Mouse (Mus musculus): ENCODE results near the gene Ccdc160. TPM values are rescaled to one million over a fixed set of nuclear protein-coding genes. Genes with fewer than 3 reads are reported as not detected.

The Ccdc160 gene
- total and polyA plus RNA-seq, 2 experiments from 2014 or later: 1.7 to 5.8 TPM

- H3K9me3 ChIP-seq (ENCODE audit: low read length): no peaks in the 10 kb centered on the region
- TF ChIP-seq CTCF (IDR thresholded peaks at IDR 0.05; ENCODE audit: low read depth): no peak
- DNase-seq (ENCODE audit: low spot score) (no peak), ATAC-seq (no peak)
- no peaks in the 10 kb centered on the region for H3K4me1 ChIP-seq (ENCODE audit: insufficient read depth, low read length)
- H3K27me3 ChIP-seq (ENCODE audit: insufficient read depth, low read length): no peaks in the 10 kb centered on the region
- H3K36me3 ChIP-seq (ENCODE audit: insufficient read depth, low read length): no peaks in the 10 kb centered on the region
- 69% methylated on average over 5 of the region's 5 CpGs for WGBS
- no peak overlapping the region for H3K4me3 ChIP-seq (ENCODE audit: low read length)
- no peak overlapping the region for H3K27ac ChIP-seq
- H3K4me2 ChIP-seq (ENCODE audit: low read depth, low read length): no peak overlapping the region
- no peak overlapping the region for H3K9ac ChIP-seq (replicated peaks; ENCODE audit: low read length)
Measured at GRCm38 (mm10) chrX:52783898-52784297, 7.1 kb upstream of the Ccdc160 start.

GRCm38 (mm10) chrX:52791944-52792719 is 1.1 kb downstream of the Ccdc160 start:
- Histone ChIP-seq H3K4me3 (ENCODE audit: low read length) (no peak overlapping the region; the same call in 1 of the 2 replicates), H3K4me1 (ENCODE audit: insufficient read depth, low read length) (no peaks in the 10 kb centered on the region), H3K9me3 (ENCODE audit: low read length) (no peaks in the 10 kb centered on the region), H3K27me3 (ENCODE audit: insufficient read depth, low read length) (no peaks in the 10 kb centered on the region), H3K4me2 (ENCODE audit: low read depth, low read length) (peak overlapping the region; percentile 56; the same call in 1 of the 2 replicates), H3K36me3 (ENCODE audit: insufficient read depth, low read length) (no peaks in the 10 kb centered on the region), H3K27ac (no peak overlapping the region), H3K9ac (replicated peaks; ENCODE audit: low read length) (no peak overlapping the region)
- no peak for TF ChIP-seq CTCF (IDR thresholded peaks at IDR 0.05; ENCODE audit: low read depth)
- WGBS: 43% methylated on average over 10 of the region's 10 CpGs
- no peak for DNase-seq (ENCODE audit: low spot score)
- ATAC-seq: no peak

DNA sequence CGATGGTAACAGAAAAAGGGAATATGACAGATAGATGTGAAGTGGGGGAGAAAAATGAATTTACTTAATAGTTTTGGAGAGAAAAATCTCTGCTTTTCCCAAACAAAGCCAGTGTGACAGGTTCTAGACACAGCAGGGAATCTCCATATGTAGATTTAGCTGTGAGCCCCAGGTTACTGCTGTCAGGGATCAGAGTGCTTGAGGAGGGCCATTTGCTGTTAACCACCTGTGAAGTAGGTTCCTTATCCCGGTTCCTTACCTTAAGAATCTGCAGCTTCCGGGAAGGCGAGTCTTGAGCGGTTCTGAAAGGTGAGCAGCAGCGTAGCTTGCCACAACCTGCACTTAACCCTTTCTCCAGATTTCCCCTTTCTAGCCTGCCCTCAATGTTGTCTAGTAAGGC is 1.9 kb downstream of the Ccdc160 start:
- no peak overlapping the region for H3K4me3 ChIP-seq (ENCODE audit: low read length)
- ATAC-seq (no peak), DNase-seq (ENCODE audit: low spot score) (no peak)
- TF ChIP-seq CTCF (IDR thresholded peaks at IDR 0.05; ENCODE audit: low read depth): no peak
- H3K36me3 ChIP-seq (ENCODE audit: insufficient read depth, low read length): no peaks in the 10 kb centered on the region
- no peak overlapping the region for H3K9ac ChIP-seq (replicated peaks; ENCODE audit: low read length)
- H3K27me3 ChIP-seq (ENCODE audit: insufficient read depth, low read length): no peaks in the 10 kb centered on the region
- no peak overlapping the region for H3K4me2 ChIP-seq (ENCODE audit: low read depth, low read length)
- no peak overlapping the region for H3K27ac ChIP-seq
- 50% methylated on average over 6 of the region's 6 CpGs for WGBS
- no peaks in the 10 kb centered on the region for H3K4me1 ChIP-seq (ENCODE audit: insufficient read depth, low read length)
- H3K9me3 ChIP-seq (ENCODE audit: low read length): no peaks in the 10 kb centered on the region

GRCm38 (mm10) chrX:52795816-52796215 is 4.8 kb downstream of the Ccdc160 start:
- H3K9me3 ChIP-seq (ENCODE audit: low read length): no peaks in the 10 kb centered on the region
- no peak overlapping the region for H3K9ac ChIP-seq (replicated peaks; ENCODE audit: low read length)
- no peak overlapping the region for H3K4me3 ChIP-seq (ENCODE audit: low read length)
- no peaks in the 10 kb centered on the region for H3K27me3 ChIP-seq (ENCODE audit: insufficient read depth, low read length)
- no peaks in the 10 kb centered on the region for H3K4me1 ChIP-seq (ENCODE audit: insufficient read depth, low read length)
- ATAC-seq (no peak), DNase-seq (ENCODE audit: low spot score) (no peak)
- no peak overlapping the region for H3K27ac ChIP-seq
- H3K4me2 ChIP-seq (ENCODE audit: low read depth, low read length): no peak overlapping the region
- 32% methylated on average over 8 of the region's 8 CpGs for WGBS
- TF ChIP-seq CTCF (IDR thresholded peaks at IDR 0.05; ENCODE audit: low read depth): no peak
- H3K36me3 ChIP-seq (ENCODE audit: insufficient read depth, low read length): no peaks in the 10 kb centered on the region

DNA sequence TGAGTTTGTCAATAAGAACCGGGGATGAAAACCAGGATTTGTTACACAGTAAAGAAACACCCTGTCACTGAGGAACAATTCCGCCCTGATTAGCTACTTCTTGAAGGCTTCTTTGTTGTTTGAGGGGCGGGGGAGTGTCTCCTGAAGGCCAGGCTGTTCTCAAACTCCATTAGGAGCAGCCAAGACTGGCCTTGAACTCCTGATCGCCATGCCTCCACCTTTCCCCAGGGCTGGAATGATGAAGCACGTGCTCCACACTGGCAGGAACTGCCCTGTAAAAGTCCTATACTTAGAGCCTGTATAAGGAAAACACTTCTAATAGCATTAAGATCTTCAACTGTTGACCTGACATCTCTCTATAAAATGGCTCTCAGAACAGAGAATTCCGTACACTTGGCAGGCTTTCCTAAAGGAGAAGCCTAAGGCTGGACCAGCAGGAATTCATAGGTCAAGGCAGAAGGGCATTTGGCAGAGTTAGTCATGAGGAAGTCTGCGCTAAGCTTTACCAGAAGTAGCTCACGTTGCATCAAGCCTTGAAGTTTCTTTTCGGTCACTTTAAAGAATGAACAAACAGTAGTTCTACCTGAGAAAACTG is 6.1 kb downstream of the Ccdc160 start:
- no peak for ATAC-seq
- Histone ChIP-seq H3K9ac (replicated peaks; ENCODE audit: low read length) (no peak overlapping the region), H3K27me3 (ENCODE audit: insufficient read depth, low read length) (no peaks in the 10 kb centered on the region), H3K27ac (no peak overlapping the region), H3K36me3 (ENCODE audit: insufficient read depth, low read length) (no peaks in the 10 kb centered on the region), H3K9me3 (ENCODE audit: low read length) (no peaks in the 10 kb centered on the region), H3K4me1 (ENCODE audit: insufficient read depth, low read length) (no peaks in the 10 kb centered on the region), H3K4me3 (ENCODE audit: low read length) (no peak overlapping the region), H3K4me2 (ENCODE audit: low read depth, low read length) (no peak overlapping the region)
- DNase-seq (ENCODE audit: low spot score): no peak
- WGBS: 60% methylated on average over 9 of the region's 9 CpGs
- no peak for TF ChIP-seq CTCF (IDR thresholded peaks at IDR 0.05; ENCODE audit: low read depth)

GRCm38 (mm10) chrX:52798255-52798654 is 7.3 kb downstream of the Ccdc160 start:
- H3K9me3 ChIP-seq (ENCODE audit: low read length): no peaks in the 10 kb centered on the region
- no peak for TF ChIP-seq CTCF (IDR thresholded peaks at IDR 0.05; ENCODE audit: low read depth)
- ATAC-seq: no peak
- H3K4me3 ChIP-seq (ENCODE audit: low read length): no peak overlapping the region
- H3K4me1 ChIP-seq (ENCODE audit: insufficient read depth, low read length): no peaks in the 10 kb centered on the region
- H3K27me3 ChIP-seq (ENCODE audit: insufficient read depth, low read length): no peaks in the 10 kb centered on the region
- H3K36me3 ChIP-seq (ENCODE audit: insufficient read depth, low read length): no peaks in the 10 kb centered on the region
- H3K9ac ChIP-seq (replicated peaks; ENCODE audit: low read length): no peak overlapping the region
- H3K4me2 ChIP-seq (ENCODE audit: low read depth, low read length): no peak overlapping the region
- no peak overlapping the region for H3K27ac ChIP-seq
- 78% methylated on average over 14 of the region's 14 CpGs for WGBS
- no peak for DNase-seq (ENCODE audit: low spot score)

DNA sequence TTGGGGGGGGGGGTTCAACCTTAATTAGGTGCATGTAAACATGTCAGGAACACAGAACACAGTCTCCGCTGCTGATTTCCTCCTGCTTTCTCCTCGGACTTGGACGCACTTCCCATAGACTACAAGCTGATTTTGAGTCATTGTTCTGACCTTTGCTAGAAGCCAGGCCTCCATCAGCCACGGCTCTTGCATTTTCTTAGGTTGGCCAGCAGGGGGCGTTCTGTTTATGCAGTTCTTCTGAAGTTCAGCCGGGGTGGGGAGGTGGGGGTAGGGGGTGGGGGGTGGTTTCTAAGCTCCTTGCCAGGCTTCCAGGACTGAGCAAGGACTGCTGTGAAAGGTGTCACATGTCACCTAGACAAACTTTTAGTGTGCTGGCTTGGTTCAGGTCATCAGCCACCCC is 8.6 kb downstream of the Ccdc160 start:
- WGBS: 43% methylated on average over 6 of the region's 6 CpGs
- no peaks in the 10 kb centered on the region for H3K9me3 ChIP-seq (ENCODE audit: low read length)
- TF ChIP-seq CTCF (IDR thresholded peaks at IDR 0.05; ENCODE audit: low read depth): 0 out of 2 replicates have a peak, but pooled peaks have one; percentile 9
- DNase-seq (ENCODE audit: low spot score): no peak
- H3K9ac ChIP-seq (replicated peaks; ENCODE audit: low read length): no peak overlapping the region
- H3K4me3 ChIP-seq (ENCODE audit: low read length): no peak overlapping the region
- no peaks in the 10 kb centered on the region for H3K36me3 ChIP-seq (ENCODE audit: insufficient read depth, low read length)
- no peaks in the 10 kb centered on the region for H3K27me3 ChIP-seq (ENCODE audit: insufficient read depth, low read length)
- no peak overlapping the region for H3K4me2 ChIP-seq (ENCODE audit: low read depth, low read length)
- ATAC-seq: no peak
- no peak overlapping the region for H3K27ac ChIP-seq
- H3K4me1 ChIP-seq (ENCODE audit: insufficient read depth, low read length): no peaks in the 10 kb centered on the region
